Mouse (Mus musculus) C2C12 (cell line): Measurements from ENCODE around the gene Baiap2l2. TPM values are rescaled to one million over a fixed set of nuclear protein-coding genes. Genes with fewer than 3 reads are reported as not detected.

Experiments used
- H3K27me3 ChIP-seq: one replicate; pipeline ENCODE4 v1.6.1; 2011; ENCODE audit not compliant: control insufficient read depth, insufficient read depth, insufficient read length
- H3K36me3 ChIP-seq: one replicate; pipeline ENCODE4 v1.6.1; 2011; ENCODE audit not compliant: control insufficient read depth, insufficient read depth
- H3K4me3 ChIP-seq: one replicate; pipeline ENCODE4 v1.5.1; 2011; ENCODE audit warnings: mild to moderate bottlenecking, control low read depth; ENCODE audit not compliant: poor library complexity, insufficient read depth, severe bottlenecking
- H3K79me2 ChIP-seq: one replicate; pipeline ENCODE4 v1.6.1; 2011; ENCODE audit not compliant: control insufficient read depth, insufficient read depth
- H3K79me3 ChIP-seq: one replicate; pipeline ENCODE4 v1.6.1; 2011; ENCODE audit warnings: low read depth, control low read depth
- H3ac ChIP-seq: one replicate; pipeline ENCODE3; 2011; ENCODE audit warnings: low read depth; ENCODE audit not compliant: control insufficient read depth, insufficient read length
- CEBPB ChIP-seq: IDR thresholded peaks from one replicate; pipeline ENCODE4 v1.6.1; 2011; ENCODE audit warnings: low read depth, mild to moderate bottlenecking, control low read depth, moderate library complexity
- CTCF ChIP-seq: IDR thresholded peaks from one replicate; pipeline ENCODE4 v1.5.1; 2011; ENCODE audit not compliant: control insufficient read depth, insufficient read depth, insufficient read length
- FOSL1 ChIP-seq: IDR thresholded peaks from one replicate; pipeline ENCODE4 v1.8.0; 2011; ENCODE audit warnings: mild to moderate bottlenecking, low read length; ENCODE audit not compliant: poor library complexity, insufficient read depth, severe bottlenecking
- MAX ChIP-seq: IDR thresholded peaks from one replicate; pipeline ENCODE4 v1.6.1; 2011; ENCODE audit warnings: mild to moderate bottlenecking, control low read depth
- MYOD1 ChIP-seq: IDR thresholded peaks from one replicate; pipeline ENCODE4 v1.6.1; 2011; ENCODE audit warnings: low read depth; ENCODE audit not compliant: control insufficient read depth, insufficient read length
- MYOG ChIP-seq: IDR thresholded peaks from one replicate; pipeline ENCODE4 v1.6.1; 2011; ENCODE audit not compliant: control insufficient read depth, insufficient read length; ENCODE audit errors: extremely low read depth
- USF1 ChIP-seq: IDR thresholded peaks from one replicate; pipeline ENCODE4 v1.6.1; 2011; ENCODE audit warnings: low read depth, mild to moderate bottlenecking, control low read depth, moderate library complexity
- polyA plus RNA-seq: library from polyadenylated mRNA; unstranded; fragments of >200 nt; fragmentation: generic; extraction: Trizol; gene quantifications from one replicate; pipeline ENCODE4 v1.2.1, GENCODE M21; 2012; ENCODE audit warnings: missing spikeins

Baiap2l2 gene
- polyA plus RNA-seq, 1 experiment: 1.2 TPM

DNA sequence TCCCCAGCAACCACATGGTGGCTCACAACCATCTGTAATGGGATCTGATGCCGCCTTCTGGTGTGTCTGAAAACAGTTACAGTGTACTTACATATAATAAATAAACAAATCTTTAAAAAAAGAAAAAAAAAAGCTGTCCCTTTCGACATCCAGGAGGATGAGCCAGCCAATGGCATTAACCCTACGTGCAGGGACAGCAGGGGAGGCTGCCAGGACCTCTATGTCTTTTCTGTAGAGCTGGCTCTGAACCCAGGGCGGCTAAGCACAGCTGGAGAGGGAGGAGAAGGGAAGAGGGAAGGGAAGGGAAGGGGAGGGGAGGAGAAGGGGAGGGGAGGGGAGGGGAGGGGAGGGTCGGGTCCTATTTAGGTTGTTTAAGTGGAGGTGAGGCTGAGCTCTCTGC is 19.5 kb upstream of the Baiap2l2 start:
- H3K79me3 ChIP-seq: no peaks in the 10 kb centered on the region
- H3K79me2 ChIP-seq: no peaks in the 10 kb centered on the region
- no peaks in the 10 kb centered on the region for H3K27me3 ChIP-seq
- no peak overlapping the region for H3ac ChIP-seq
- TF ChIP-seq USF1 (no peak), CEBPB (no peak), FOSL1 (no peak), MYOD1 (no peak), MYOG (no peak), CTCF (no peak), MAX (no peak)
- H3K36me3 ChIP-seq: peaks cover 25% of the 10 kb centered on the region
- no peak overlapping the region for H3K4me3 ChIP-seq

DNA sequence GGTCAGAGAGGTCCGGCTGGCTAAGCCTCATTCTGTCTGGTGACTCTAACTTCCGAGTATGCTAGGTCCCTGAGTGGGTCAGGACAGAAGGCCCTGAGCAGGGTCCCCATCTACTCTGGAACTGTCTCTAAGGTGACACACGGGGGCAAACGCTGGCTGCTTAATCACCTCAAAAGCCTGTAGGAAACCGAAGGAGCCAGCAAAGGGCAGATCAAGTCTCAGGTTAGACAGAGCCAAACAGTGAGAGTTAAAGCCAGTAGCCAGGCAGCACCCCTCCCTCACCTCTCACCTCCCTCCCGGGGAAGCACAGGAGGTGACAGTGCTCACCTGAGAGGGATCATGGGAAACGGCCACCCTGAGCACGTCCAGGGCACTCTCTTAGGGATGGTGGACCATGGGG is 18.4 kb upstream of the Baiap2l2 start:
- H3K27me3 ChIP-seq: no peaks in the 10 kb centered on the region
- H3K79me2 ChIP-seq: no peaks in the 10 kb centered on the region
- TF ChIP-seq USF1: no peak
- TF ChIP-seq CEBPB: no peak
- TF ChIP-seq MYOD1: no peak
- TF ChIP-seq FOSL1: no peak
- no peak for TF ChIP-seq CTCF
- TF ChIP-seq MYOG: no peak
- no peak for TF ChIP-seq MAX
- no peak overlapping the region for H3ac ChIP-seq
- no peaks in the 10 kb centered on the region for H3K79me3 ChIP-seq
- no peak overlapping the region for H3K4me3 ChIP-seq
- H3K36me3 ChIP-seq: peaks cover 24% of the 10 kb centered on the region

DNA sequence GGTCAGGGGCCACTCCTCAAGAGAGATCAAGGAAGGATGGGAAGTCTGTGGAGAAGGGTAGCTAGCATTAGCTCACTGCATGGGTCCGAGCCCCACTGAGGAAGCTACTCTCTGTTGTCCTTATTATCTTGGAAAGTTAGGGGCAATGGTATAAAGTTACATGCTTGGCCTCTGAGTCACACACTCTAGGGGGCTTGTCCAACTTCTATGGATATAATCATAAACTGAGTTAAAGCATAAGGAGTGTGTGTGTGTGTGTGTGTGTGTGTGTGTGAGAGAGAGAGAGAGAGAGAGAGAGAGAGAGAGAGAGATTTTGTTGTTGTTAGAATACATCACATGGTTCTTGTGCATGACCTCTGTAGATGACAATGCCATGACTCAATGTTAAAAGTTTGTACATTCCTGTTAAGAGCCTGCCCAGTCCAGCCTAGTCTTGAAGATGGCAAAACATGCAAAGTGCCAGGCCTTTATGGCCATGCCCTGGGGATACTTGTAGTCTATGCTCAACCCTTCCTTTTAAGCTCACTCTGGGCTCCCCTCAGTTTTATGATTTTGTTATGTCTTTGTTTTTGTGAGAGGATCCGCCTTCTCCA is 14.3 kb upstream of the Baiap2l2 start:
- H3K79me2 ChIP-seq: no peaks in the 10 kb centered on the region
- no peaks in the 10 kb centered on the region for H3K79me3 ChIP-seq
- H3K4me3 ChIP-seq: no peak overlapping the region
- peak; percentile 4 for TF ChIP-seq CEBPB
- peak; percentile 82 for TF ChIP-seq MAX
- TF ChIP-seq CTCF: no peak
- no peak for TF ChIP-seq MYOG
- peak; percentile 90 for TF ChIP-seq USF1
- peak; percentile 45 for TF ChIP-seq MYOD1
- peak; percentile 96 for TF ChIP-seq FOSL1
- no peak overlapping the region for H3ac ChIP-seq
- H3K27me3 ChIP-seq: no peaks in the 10 kb centered on the region
- H3K36me3 ChIP-seq: peaks cover 14% of the 10 kb centered on the region

DNA sequence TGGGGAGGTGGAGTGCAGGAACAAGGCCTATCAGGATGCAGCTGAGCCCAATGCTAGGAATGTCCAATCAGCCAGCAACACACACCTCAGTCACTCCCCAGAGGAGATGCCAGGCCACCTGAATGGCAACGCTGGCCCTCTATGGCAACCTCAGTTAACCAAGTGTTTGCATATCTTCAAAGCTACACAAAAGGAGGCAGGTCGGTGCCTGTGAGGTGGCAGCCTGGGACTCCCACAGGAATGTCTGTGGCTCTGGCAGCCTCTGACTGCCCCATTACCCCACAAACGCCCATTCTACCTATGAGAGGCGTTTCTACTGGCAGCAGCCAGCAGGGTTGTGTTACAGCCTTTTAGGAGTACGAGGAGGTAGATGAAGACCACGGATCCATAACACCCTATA is 13.2 kb upstream of the Baiap2l2 start:
- Histone ChIP-seq H3K27me3 (no peaks in the 10 kb centered on the region), H3K79me3 (no peaks in the 10 kb centered on the region), H3K36me3 (peaks cover 14% of the 10 kb centered on the region), H3ac (no peak overlapping the region), H3K79me2 (no peaks in the 10 kb centered on the region), H3K4me3 (no peak overlapping the region)
- TF ChIP-seq CTCF (no peak), MYOD1 (no peak), MYOG (no peak), USF1 (no peak), CEBPB (no peak), MAX (no peak), FOSL1 (no peak)

DNA sequence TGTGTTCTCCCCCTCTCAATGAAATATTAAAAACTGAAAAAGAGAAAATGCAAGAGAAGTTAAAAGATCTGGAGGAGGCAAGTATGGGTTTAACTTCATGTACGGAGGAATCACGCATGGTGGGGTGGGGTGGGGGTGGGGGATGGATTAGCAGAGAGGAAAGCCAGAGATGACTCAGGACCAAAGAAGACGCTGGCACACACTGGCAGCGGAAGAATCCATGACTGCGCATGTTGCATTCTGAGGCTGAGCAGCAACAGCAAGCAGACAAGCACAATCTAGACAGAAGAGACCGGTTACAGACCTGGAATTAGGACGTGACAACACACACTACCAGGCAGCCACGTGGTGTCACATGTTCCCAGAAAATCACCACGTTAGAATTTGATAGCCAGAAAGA is 7.4 kb upstream of the Baiap2l2 start:
- Histone ChIP-seq H3K79me3 (no peaks in the 10 kb centered on the region), H3K4me3 (no peak overlapping the region), H3K36me3 (peaks cover 22% of the 10 kb centered on the region), H3K79me2 (no peaks in the 10 kb centered on the region), H3ac (no peak overlapping the region), H3K27me3 (no peaks in the 10 kb centered on the region)
- TF ChIP-seq MYOG (no peak), CTCF (no peak), USF1 (no peak), CEBPB (no peak), FOSL1 (no peak), MYOD1 (no peak), MAX (no peak)

DNA sequence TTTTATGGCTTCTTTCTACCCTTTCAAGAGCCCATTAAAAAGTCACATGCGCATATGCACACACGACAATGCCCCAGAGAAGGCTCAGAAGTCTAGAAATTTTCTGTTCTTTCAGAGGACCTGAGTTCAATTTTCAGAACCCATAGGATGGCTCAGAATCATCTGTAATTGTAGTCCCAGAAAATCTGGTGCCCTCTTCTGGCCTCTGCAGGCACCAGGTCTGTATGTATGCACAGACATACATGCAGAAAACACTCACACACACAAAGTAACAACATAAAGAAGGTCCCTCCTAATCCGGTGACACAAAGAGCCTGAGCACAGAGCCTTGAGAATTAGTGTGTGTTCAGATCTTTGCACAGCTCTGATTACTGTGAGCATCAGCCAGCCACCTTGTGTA is 5.0 kb upstream of the Baiap2l2 start:
- Histone ChIP-seq H3K4me3 (no peak overlapping the region), H3K79me2 (no peaks in the 10 kb centered on the region), H3K27me3 (no peaks in the 10 kb centered on the region), H3K79me3 (no peaks in the 10 kb centered on the region), H3K36me3 (peaks cover 14% of the 10 kb centered on the region), H3ac (no peak overlapping the region)
- TF ChIP-seq FOSL1: no peak
- TF ChIP-seq USF1: no peak
- TF ChIP-seq MYOG: no peak
- TF ChIP-seq MYOD1: no peak
- TF ChIP-seq MAX: no peak
- no peak for TF ChIP-seq CTCF
- TF ChIP-seq CEBPB: no peak
